Mouse (Mus musculus): ENCODE measurements around the gene Sfmbt1. TPM values are rescaled to one million over a fixed set of nuclear protein-coding genes. Genes with fewer than 3 reads are reported as not detected.
"Not testable (repeated sequence)": the region's sequence is repeated elsewhere in the genome, so short reads cannot be mapped to it uniquely, and the experiment has no call there.

Sfmbt1 gene
- total RNA-seq, 2 experiments from 2014 or later = 7.0 to 7.3 TPM

- peak; percentile 49 for ATAC-seq (ENCODE audit: poor library complexity, severe bottlenecking)
Measured at GRCm38 (mm10) chr14:30716051-30716952, 1.7 kb downstream of the Sfmbt1 start.

GRCm38 (mm10) chr14:30716953-30717285, 2.3 kb downstream of the Sfmbt1 start:
- ATAC-seq (ENCODE audit: poor library complexity, severe bottlenecking) = peak; percentile 16; the same call in 1 of the 2 replicates

GRCm38 (mm10) chr14:30718696-30719095, 4.0 kb downstream of the Sfmbt1 start:
- not testable (repeated sequence) for ATAC-seq (ENCODE audit: poor library complexity, severe bottlenecking)

- no peak for ATAC-seq (ENCODE audit: poor library complexity, severe bottlenecking)
Measured at GRCm38 (mm10) chr14:30719514-30719913, 4.9 kb downstream of the Sfmbt1 start.

- no peak for ATAC-seq (ENCODE audit: poor library complexity, severe bottlenecking)
Measured at GRCm38 (mm10) chr14:30721850-30722249, 7.2 kb downstream of the Sfmbt1 start.

GRCm38 (mm10) chr14:30722406-30722805, 7.8 kb downstream of the Sfmbt1 start:
- ATAC-seq (ENCODE audit: poor library complexity, severe bottlenecking) = no peak

- no peak for ATAC-seq (ENCODE audit: poor library complexity, severe bottlenecking)
Measured at GRCm38 (mm10) chr14:30731896-30732295, 17.2 kb downstream of the Sfmbt1 start.

- no peak for ATAC-seq (ENCODE audit: poor library complexity, severe bottlenecking)
Measured at GRCm38 (mm10) chr14:30734665-30735064, 20.0 kb downstream of the Sfmbt1 start.

- no peak for ATAC-seq (ENCODE audit: poor library complexity, severe bottlenecking)
Measured at GRCm38 (mm10) chr14:30735810-30736209, 21.2 kb downstream of the Sfmbt1 start.

- no peak for ATAC-seq (ENCODE audit: poor library complexity, severe bottlenecking)
Measured at GRCm38 (mm10) chr14:30736413-30736812, 21.8 kb downstream of the Sfmbt1 start.

GRCm38 (mm10) chr14:30743891-30744290, 29.2 kb downstream of the Sfmbt1 start:
- no peak for ATAC-seq (ENCODE audit: poor library complexity, severe bottlenecking)

GRCm38 (mm10) chr14:30746160-30746559, 31.5 kb downstream of the Sfmbt1 start:
- ATAC-seq (ENCODE audit: poor library complexity, severe bottlenecking) = no peak

- ATAC-seq (ENCODE audit: poor library complexity, severe bottlenecking) = no peak
Measured at GRCm38 (mm10) chr14:30757239-30757638, 42.6 kb downstream of the Sfmbt1 start.

- peak; percentile 64 for ATAC-seq (ENCODE audit: poor library complexity, severe bottlenecking)
Measured at GRCm38 (mm10) chr14:30761211-30761610, 46.6 kb downstream of the Sfmbt1 start.

- ATAC-seq (ENCODE audit: poor library complexity, severe bottlenecking) = no peak
Measured at GRCm38 (mm10) chr14:30762131-30762903, 47.7 kb downstream of the Sfmbt1 start.

- ATAC-seq (ENCODE audit: poor library complexity, severe bottlenecking) = no peak
Measured at GRCm38 (mm10) chr14:30762904-30763568, 48.4 kb downstream of the Sfmbt1 start.

- ATAC-seq (ENCODE audit: poor library complexity, severe bottlenecking) = no peak
Measured at GRCm38 (mm10) chr14:30784614-30785013, 70.0 kb downstream of the Sfmbt1 start.

- no peak for ATAC-seq (ENCODE audit: poor library complexity, severe bottlenecking)
Measured at GRCm38 (mm10) chr14:30789471-30789870, 74.8 kb downstream of the Sfmbt1 start.

GRCm38 (mm10) chr14:30792871-30793270, 78.2 kb downstream of the Sfmbt1 start:
- no peak for ATAC-seq (ENCODE audit: poor library complexity, severe bottlenecking)

- ATAC-seq (ENCODE audit: poor library complexity, severe bottlenecking) = no peak
Measured at GRCm38 (mm10) chr14:30801756-30802155, 87.1 kb downstream of the Sfmbt1 start.

- no peak for ATAC-seq (ENCODE audit: poor library complexity, severe bottlenecking)
Measured at GRCm38 (mm10) chr14:30821136-30821535, 106.5 kb downstream of the Sfmbt1 start.
